Mouse (Mus musculus) olfactory bulb, adult 2 months (tissue): ENCODE results near the gene Syt1.

ENCODE experiments used
- CTCF ChIP-seq: fragments of 200-500 bp; IDR thresholded peaks from 2 replicates; pipeline ENCODE4 v1.5.1; 2012; ENCODE audit warnings: low read depth, mild to moderate bottlenecking, low read length, moderate library complexity; ENCODE audit not compliant: insufficient read depth
- POLR2A ChIP-seq: fragments of 200-500 bp; IDR thresholded peaks from 2 replicates; pipeline ENCODE4 v1.6.1; 2012; ENCODE audit warnings: mild to moderate bottlenecking, low read depth, low read length, moderate library complexity; ENCODE audit not compliant: insufficient read depth

DNA sequence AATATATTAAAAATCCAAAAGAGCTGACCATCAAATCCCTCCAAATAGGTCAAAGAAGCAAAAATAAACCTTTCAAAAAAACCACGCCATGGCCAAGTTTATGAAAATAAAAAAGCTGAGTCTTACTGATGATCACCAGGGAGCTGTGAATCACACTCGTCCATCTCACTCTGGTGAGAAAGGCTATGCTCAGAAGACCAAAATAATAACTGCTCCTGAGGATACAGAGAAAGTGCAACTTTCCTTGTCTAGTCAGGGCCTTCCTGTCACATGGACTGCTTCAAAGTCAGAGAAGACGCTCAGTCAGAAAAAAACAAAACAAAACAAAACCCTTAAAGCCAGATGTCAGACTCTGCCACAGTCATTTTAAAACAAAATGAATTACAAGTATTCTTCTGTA is 350.5 kb downstream of the Syt1 start:
- no peak for TF ChIP-seq POLR2A
- TF ChIP-seq CTCF = no peak
